Mouse (Mus musculus): ENCODE data around the gene Ttf2.
A peak's percentile ranks its signal among the peaks of the same experiment; 100 is the strongest.

Ttf2 gene

DNA sequence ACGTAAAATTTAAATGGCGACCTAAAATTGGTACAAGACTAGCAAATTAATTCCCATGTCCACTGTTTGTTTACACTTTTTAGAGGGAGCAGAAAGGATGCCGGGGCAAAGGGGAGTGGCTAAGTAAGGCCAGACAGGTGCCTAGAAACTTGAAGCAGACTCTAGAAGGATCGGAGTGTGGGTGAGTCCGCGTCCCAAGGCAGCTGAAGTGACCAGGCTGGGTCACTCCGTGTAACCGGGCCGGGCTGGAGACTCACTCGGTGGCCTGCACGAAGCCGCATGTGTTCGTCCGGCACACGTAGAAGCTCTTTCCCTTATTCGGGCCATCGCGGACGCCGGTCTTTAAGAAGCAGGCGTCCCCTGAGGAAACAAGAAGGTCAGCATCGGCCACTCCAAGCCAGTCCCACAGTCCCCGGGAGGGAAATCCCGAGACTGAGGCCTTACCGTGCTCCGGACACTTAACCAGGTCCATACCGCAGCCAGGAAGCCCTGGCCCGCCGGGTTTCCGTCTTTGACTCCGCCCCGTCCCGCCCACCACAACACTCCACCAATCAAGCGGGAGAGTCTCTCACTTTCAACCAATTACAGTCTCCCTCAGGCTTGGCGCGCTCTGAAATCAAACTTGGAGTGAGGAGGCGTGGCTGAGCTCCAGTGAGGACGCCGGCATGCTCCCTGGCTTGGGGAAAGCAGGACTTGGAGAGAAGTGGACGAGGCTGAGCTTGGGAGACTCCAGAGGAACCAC, at the start of gene Ttf2:
Gene Ttf2, minus strand, starts transcription at position 488 of the 742 bp plus-strand sequence.
- peak; percentile 97 for DNase-seq

DNA sequence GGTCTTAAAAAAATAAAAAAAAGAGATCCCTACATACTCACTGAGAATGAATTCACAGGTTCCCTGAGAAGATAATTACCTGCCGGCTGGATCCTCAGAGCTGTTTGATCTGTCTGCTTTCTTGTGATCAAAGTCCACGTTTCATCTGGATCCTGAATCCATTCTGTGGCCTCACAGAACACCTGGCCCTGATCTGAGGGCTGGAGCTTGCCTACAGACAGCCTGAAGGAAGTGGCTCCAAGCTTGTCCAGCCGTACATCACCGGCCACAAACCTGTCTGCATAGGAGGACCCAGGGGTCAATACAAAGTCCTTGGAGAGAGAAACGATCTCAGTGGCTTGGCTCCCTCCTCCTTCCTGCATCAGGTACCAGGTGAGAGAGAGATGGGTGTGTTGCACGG, 49.0 kb upstream of the Ttf2 start:
- DNase-seq, result no peak

DNA sequence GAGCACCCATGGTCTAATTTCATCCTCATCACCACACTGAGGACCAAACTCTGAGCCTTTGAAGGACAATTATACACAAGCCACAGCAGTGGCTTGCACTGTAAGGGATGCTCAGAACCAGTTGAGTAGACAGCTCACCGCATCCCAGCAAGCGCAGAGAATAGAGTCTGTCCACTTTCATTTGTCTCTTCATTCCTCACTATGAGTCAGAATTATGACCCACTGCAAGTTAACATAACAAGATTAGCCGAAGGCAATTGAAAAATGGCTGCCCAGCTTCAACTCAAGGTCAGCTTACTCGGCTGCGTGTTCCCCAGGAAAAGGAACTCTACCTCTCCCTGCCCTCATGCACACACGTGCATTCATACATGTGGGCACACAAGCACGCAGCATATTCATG, 46.6 kb upstream of the Ttf2 start:
- no peak for DNase-seq

- DNase-seq, result no peak
These were observed 45.8 kb upstream of the Ttf2 start for GRCm38 (mm10) chr3:101015254-101015653.

DNA sequence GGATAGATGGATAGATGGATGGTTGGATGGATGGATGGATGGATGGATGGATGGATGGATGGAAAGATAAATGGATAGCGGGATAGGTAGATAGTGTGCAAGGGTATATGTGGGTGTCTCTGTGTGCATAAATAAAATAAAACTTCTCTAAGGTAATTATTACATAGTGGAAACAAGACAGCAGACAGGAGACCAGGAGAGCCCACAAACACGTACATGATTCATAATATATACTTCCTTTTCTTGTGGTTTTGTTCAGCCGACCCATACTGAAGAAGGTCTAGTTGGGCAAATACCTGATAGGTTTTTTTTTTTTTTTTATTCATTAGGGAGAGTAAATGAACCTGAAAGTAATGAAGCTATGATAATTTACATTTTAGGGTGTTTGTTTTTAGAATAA, 44.1 kb upstream of the Ttf2 start:
- DNase-seq, result no peak

DNA sequence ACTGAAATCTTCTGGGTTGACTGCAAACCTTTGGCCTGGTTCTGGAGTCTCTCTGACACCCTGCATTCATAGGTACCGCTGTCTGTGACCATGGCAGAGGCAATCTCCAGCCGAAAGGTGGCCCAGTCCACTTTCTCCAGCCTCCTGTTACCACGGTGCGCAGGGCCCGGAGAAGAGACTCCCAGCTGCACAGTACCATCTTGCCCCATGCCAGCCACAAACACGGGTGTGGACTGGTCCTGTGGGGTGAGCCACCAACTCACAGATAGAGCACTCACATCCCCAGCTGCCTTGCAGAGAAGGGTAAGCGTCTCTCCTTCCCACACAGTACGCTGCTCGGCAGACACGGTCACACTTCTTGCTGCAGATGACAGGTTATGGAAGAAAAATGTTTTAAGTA, 43.5 kb upstream of the Ttf2 start:
- DNase-seq, result no peak

GRCm38 (mm10) chr3:101012597-101012996, 43.1 kb upstream of the Ttf2 start:
- no peak for DNase-seq

- DNase-seq, result no peak
These were observed 42.7 kb upstream of the Ttf2 start for GRCm38 (mm10) chr3:101012131-101012571.

DNA sequence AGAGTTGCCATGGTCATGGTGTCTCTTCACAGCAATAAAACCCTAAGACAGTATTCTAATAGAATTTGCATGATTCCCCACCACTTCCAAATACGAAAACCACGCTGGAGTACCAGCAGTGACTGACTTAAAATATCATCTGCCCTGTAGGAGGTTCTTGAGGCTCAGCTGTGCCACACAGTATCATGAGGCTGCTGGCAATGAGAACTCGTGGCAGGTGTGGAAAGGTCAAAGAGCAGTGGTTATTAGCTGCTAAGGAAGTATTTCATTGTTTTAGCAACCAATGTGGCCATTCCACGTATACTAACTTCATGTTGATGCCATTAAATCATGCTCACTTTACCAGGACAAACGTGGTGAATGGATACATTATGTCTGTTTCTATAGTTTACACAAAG, 41.7 kb upstream of the Ttf2 start:
- DNase-seq, result no peak

GRCm38 (mm10) chr3:101010589-101011202, 41.2 kb upstream of the Ttf2 start:
- DNase-seq, result no peak

DNA sequence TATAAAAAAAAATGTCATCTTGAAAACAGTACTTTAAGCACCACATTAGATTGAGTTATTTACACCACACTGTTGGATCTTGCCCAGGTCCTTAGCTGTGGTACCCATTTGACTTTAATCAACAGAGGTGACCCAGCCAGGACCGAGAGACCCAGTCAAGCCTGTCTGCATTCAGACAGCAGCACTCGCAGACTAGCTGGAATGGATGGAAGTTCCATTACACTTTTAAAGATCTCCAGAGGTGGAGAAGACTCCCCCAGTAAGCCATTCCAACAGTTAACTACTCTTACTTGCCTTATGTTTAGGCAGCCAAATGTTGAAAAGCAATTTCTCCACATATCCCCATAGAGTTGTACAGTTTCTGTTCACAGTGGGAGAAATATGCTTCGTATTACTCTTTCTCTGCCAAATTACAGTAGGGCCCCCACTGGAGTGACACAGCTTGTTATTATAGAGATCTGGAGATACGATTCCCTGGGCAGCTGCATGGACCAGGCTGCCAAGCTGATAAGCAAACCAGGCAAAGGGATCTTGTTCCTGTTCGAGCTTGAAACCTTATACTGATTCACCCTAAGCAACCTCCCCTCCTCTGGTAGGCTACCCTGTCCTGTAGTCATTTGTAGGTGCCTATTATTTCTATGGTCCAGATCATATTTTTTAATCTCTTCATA, 37.8 kb upstream of the Ttf2 start:
- no peak for DNase-seq

- DNase-seq, result no peak
These were observed 35.9 kb upstream of the Ttf2 start for GRCm38 (mm10) chr3:101005392-101005791.

GRCm38 (mm10) chr3:101003575-101004356, 34.3 kb upstream of the Ttf2 start:
- DNase-seq, result no peak

- no peak for DNase-seq
These were observed 30.3 kb upstream of the Ttf2 start for GRCm38 (mm10) chr3:100999732-101000131.

GRCm38 (mm10) chr3:100998904-100999340, 29.5 kb upstream of the Ttf2 start:
- DNase-seq, result peak; percentile 70

DNA sequence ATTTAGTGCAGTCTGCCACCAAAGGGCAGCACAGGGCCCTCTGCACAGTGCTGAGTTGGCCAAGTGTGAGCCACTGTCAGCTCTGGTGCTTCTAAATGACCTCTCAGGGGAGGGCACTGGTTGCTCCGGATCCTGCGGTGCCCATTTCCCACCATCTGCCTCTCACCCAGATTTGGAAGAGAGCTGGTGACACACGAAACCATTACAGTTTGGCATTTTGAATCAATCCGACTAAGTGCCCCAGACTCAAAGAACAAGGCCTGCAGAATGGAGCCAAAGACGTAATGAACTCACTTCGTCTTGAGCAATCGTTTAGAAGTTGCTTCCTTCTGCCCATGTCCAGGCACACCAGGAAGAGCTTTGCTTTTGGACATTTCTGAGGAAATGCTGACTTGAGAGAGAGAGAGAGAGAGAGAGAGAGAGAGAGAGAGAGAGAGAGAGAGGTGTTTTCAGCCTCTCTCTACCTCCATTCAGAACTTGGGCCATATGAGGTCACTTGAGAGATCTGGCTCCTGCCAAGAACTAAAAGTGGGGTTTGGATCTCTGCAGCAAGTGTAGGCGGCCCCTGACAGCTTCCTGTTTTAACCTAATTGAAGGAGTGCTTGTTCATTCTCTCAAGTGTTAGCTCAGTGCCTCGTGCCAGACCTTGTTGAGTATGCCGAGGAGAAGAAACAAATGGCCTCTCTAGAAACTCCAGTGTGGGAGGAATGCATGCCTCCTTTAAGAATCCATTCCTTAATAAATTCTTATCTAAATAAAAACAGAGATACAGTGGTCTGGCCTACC, 28.5 kb upstream of the Ttf2 start:
- no peak for DNase-seq

DNA sequence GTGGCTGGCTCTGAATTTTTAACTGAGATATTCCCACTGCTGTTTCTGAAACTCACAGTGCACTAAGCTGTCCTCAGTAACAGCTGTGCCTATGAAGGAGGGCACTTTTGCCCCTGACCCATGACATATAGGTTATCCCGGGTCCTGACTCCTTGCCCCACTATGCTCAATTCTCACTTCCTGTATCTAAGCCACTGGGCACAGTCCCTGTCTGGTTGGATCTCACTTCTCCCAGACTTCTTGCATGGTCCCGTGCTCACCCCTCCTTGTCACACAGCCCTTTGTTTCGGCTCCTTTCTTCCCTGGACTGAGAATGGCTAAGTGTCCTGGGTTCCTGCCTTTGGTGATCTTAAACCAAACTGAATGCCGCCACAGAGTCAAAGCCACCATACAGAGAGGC, 24.8 kb upstream of the Ttf2 start:
- no peak for DNase-seq

- DNase-seq, result peak; percentile 14
These were observed 24.3 kb upstream of the Ttf2 start for GRCm38 (mm10) chr3:100993718-100994117.

GRCm38 (mm10) chr3:100993158-100993557, 23.7 kb upstream of the Ttf2 start:
- DNase-seq, result no peak

- no peak for DNase-seq
These were observed 20.8 kb upstream of the Ttf2 start for GRCm38 (mm10) chr3:100990231-100990630.

DNA sequence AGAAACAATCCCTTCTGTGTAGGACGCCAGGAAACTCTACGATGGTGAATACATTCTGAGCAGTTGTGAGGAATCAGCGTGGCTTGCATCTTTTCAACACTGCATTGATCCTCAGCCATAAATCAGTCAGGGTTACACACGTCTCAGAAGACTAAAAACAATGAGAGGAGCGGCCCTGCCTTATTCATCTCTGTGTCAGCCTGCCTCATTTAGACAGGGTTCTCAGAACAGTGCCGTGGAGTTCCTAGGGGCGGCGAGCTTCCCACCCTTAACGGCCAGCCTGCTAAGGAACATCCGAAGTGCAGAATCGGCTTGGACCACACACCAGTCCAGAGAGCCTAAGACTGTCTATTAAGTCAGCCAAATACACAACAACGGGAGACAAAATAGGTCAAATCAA, 20.0 kb upstream of the Ttf2 start:
- DNase-seq, result no peak

GRCm38 (mm10) chr3:100979290-100979689, 9.8 kb upstream of the Ttf2 start:
- DNase-seq, result no peak
